22 mouse cellular contexts compared by ENCODE assay signal in genomic region chr9:102921791-102922190, GRCm38 (mm10).
A peak's percentile ranks its signal among the peaks of the same experiment; 100 is the strongest.
DNase-seq lines count a peak whose midpoint lies in the region; ATAC-seq and TF ChIP-seq lines count a peak whose summit lies in the region.
"Had no signal": no experiment of that assay in that cellular context is flagged by ENCODE, and none has a peak within 500 bp of the region (broad histone marks: within the 10 kb centered on the region; RNA-seq: fewer than 3 reads in every experiment).

No protein-coding gene starts in this region.

- TF ChIP-seq CTCF in stomach, postnatal 0 days (IDR thresholded peaks at IDR 0.05; ENCODE audit: low read depth), result no peak

- no peaks in the 10 kb centered on the region for H3K27me3 ChIP-seq in heart, embryonic 10.5 days (ENCODE audit: insufficient read depth, poor library complexity, severe bottlenecking)
- H3K27me3 ChIP-seq in stomach, postnatal 0 days (ENCODE audit: control insufficient read depth, insufficient read depth, low read length), result no peaks in the 10 kb centered on the region
- H3K27me3 ChIP-seq: embryonic facial prominence, embryonic 15.5 days; forebrain, embryonic 15.5 days; hindbrain, embryonic 15.5 days had no signal

- no peak for TF ChIP-seq EP300 in stomach, postnatal 0 days (optimal IDR thresholded peaks at IDR 0.05)

- no peak overlapping the region for H3K27ac ChIP-seq in heart, embryonic 10.5 days
- no peak overlapping the region for H3K27ac ChIP-seq in stomach, postnatal 0 days (replicated peaks)
- H3K27ac ChIP-seq: embryonic facial prominence, embryonic 15.5 days; forebrain, embryonic 15.5 days; hindbrain, embryonic 10.5 days; hindbrain, embryonic 15.5 days had no signal

- no peak overlapping the region for H3K4me2 ChIP-seq in stomach, postnatal 0 days (replicated peaks; ENCODE audit: low read depth)
- H3K4me2 ChIP-seq: embryonic facial prominence, embryonic 15.5 days; forebrain, embryonic 15.5 days; heart, embryonic 11.5 days; hindbrain, embryonic 15.5 days had no signal

- DNase-seq in gastrocnemius, adult 18-20 months (ENCODE audit: low spot score), result peak; percentile 38
- DNase-seq in gastrocnemius, postnatal 36 days, result no peak
- DNase-seq in heart, embryonic 10.5 days (ENCODE audit: low spot score), result peak; percentile 43
- no peak for DNase-seq in heart, adult 8-10 months (ENCODE audit: low spot score)
- DNase-seq in fibroblast of lung, adult 2 months (ENCODE audit: low read depth), result peak; percentile 23
- peak; percentile 23 for DNase-seq in lung, postnatal 25 days (ENCODE audit: low spot score)
- no peak for DNase-seq in stomach, postnatal 0 days (ENCODE audit: low spot score)
- no peak for DNase-seq in left cerebral cortex, adult 11 months (ENCODE audit: low spot score)
- DNase-seq: adrenal gland, postnatal 10 days; B cell, adult 2 months; cerebellum, adult 11 months; cerebellum, adult 8-10 months; cerebellum, postnatal 14 days; embryo, embryonic 11 days had no signal

- H3K4me1 ChIP-seq in heart, embryonic 10.5 days, result peaks cover 23% of the 10 kb centered on the region
- H3K4me1 ChIP-seq in stomach, postnatal 0 days (replicated peaks; ENCODE audit: control insufficient read depth, insufficient read depth), result no peaks in the 10 kb centered on the region
- H3K4me1 ChIP-seq: forebrain, embryonic 15.5 days; hindbrain, embryonic 15.5 days had no signal

- intact Hi-C loops in gastrocnemius, postnatal 36 days (cut with DNase I), result no loop called here

- no peak overlapping the region for H3K9ac ChIP-seq in stomach, postnatal 0 days (ENCODE audit: low read length)
- H3K9ac ChIP-seq: embryonic facial prominence, embryonic 15.5 days; forebrain, embryonic 15.5 days; hindbrain, embryonic 15.5 days had no signal

- H3K36me3 ChIP-seq in heart, embryonic 10.5 days, result no peaks in the 10 kb centered on the region
- H3K36me3 ChIP-seq in stomach, postnatal 0 days (ENCODE audit: control insufficient read depth, insufficient read depth, low read length), result no peaks in the 10 kb centered on the region
- H3K36me3 ChIP-seq: hindbrain, embryonic 15.5 days had no signal

- no peak overlapping the region for H3K4me3 ChIP-seq in heart, embryonic 10.5 days
- no peak overlapping the region for H3K4me3 ChIP-seq in stomach, postnatal 0 days (ENCODE audit: low read depth, low read length)
- H3K4me3 ChIP-seq: embryonic facial prominence, embryonic 15.5 days; erythroblast, embryonic 14.5 days; forebrain, embryonic 15.5 days; hindbrain, embryonic 10.5 days; hindbrain, embryonic 15.5 days had no signal

- H3K9me3 ChIP-seq in heart, embryonic 10.5 days, result no peaks in the 10 kb centered on the region
- H3K9me3 ChIP-seq in stomach, postnatal 0 days (ENCODE audit: control insufficient read depth, low read length), result no peaks in the 10 kb centered on the region
- H3K9me3 ChIP-seq: embryonic facial prominence, embryonic 15.5 days; forebrain, embryonic 15.5 days; G1E; hindbrain, embryonic 10.5 days; hindbrain, embryonic 15.5 days had no signal

- WGBS in heart, embryonic 10.5 days, result 88% methylated on average over 13 of the region's 13 CpGs
- 75% methylated on average over 13 of the region's 13 CpGs for WGBS in stomach, postnatal 0 days

- no peak for ATAC-seq in stomach, postnatal 0 days (ENCODE audit: low FRiP score, low TSS enrichment)
- ATAC-seq: CD4-positive, CD25-positive, alpha-beta regulatory T cell, adult 4 months; forebrain, embryonic 15.5 days had no signal

Comparison
In these comparisons a context has a peak if more than half of its experiments do, and no peak if none do; other contexts are left out.
1. DNase-seq: peak in gastrocnemius, adult 18-20 months (single experiment), heart, embryonic 10.5 days (single experiment), fibroblast of lung, adult 2 months (single experiment) and lung, postnatal 25 days (single experiment); none in gastrocnemius, postnatal 36 days (0 of 2), heart, adult 8-10 months (single experiment), stomach, postnatal 0 days (single experiment) and left cerebral cortex, adult 11 months (single experiment).